Mouse (Mus musculus) limb, embryonic 11.5 days (tissue): ENCODE measurements around the gene Ppp1r11. TPM values are rescaled to one million over a fixed set of nuclear protein-coding genes. Genes with fewer than 3 reads are reported as not detected.

Source experiments
- ATAC-seq: fragments of 200-750 bp; cut with Nextera tagmentation; 2 replicates; pipeline ENCODE4 v1.8.0; 2017; ENCODE audit warnings: low read depth; ENCODE audit not compliant: insufficient number of reproducible peaks, low FRiP score, low TSS enrichment
- DNase-seq: peaks from one replicate; pipeline ENCODE4 v3.0.0-alpha.2; 2015; ENCODE audit warnings: low spot score
- H3K27ac ChIP-seq: fragments of 300-500 bp; sonication (generic); replicated peaks from 2 replicates; pipeline ENCODE4 v1.5.1; 2014; ENCODE audit warnings: low read depth, mild to moderate bottlenecking, low read length
- H3K27me3 ChIP-seq: fragments of 300-500 bp; sonication (generic); 2 replicates; pipeline ENCODE4 v1.6.1; 2014; ENCODE audit warnings: mild to moderate bottlenecking, low read length, mixed read lengths; ENCODE audit not compliant: control insufficient read depth, insufficient read depth
- H3K36me3 ChIP-seq: fragments of 300-500 bp; sonication (generic); 2 replicates; pipeline ENCODE4 v1.6.1; 2014; ENCODE audit warnings: mild to moderate bottlenecking, low read length, moderate library complexity, mixed read lengths; ENCODE audit not compliant: control insufficient read depth, insufficient read depth
- H3K4me1 ChIP-seq: fragments of 300-500 bp; sonication (generic); 2 replicates; pipeline ENCODE4 v1.6.1; 2014; ENCODE audit warnings: low read length, mixed read lengths; ENCODE audit not compliant: control insufficient read depth, insufficient read depth
- H3K4me2 ChIP-seq: fragments of 300-500 bp; sonication (generic); 2 replicates; pipeline ENCODE4 v1.6.1; 2014; ENCODE audit warnings: low read depth, mild to moderate bottlenecking, moderate library complexity; ENCODE audit not compliant: severe bottlenecking
- H3K4me3 ChIP-seq: fragments of 300-500 bp; sonication (generic); 2 replicates; pipeline ENCODE4 v1.5.1; 2014; ENCODE audit warnings: low read depth, low read length
- H3K9ac ChIP-seq: fragments of 300-500 bp; sonication (generic); 2 replicates; pipeline ENCODE4 v1.6.1; 2014; ENCODE audit warnings: mild to moderate bottlenecking, low read length
- H3K9me3 ChIP-seq: fragments of 300-500 bp; sonication (generic); 2 replicates; pipeline ENCODE4 v1.6.1; 2016; ENCODE audit warnings: low read length; ENCODE audit not compliant: control insufficient read depth
- WGBS: fragments of 180-500 bp; shearing (Covaris S2); extraction: QIAGEN DNeasy Blood & Tissue Kit; methylation state at CpG from one replicate; pipeline ENCODE4 v1.1.7; 2014; 5-methylcytosine and 5-hydroxymethylcytosine counted together
- polyA plus RNA-seq: library from polyadenylated mRNA; unstranded; fragments of >200 nt; fragmentation: Nextera tagmentation; extraction: Ambion mirVana; gene quantifications from 2 replicates; pipeline ENCODE4 v1.2.1, GENCODE M21; 2014

Ppp1r11 gene
- polyA plus RNA-seq, 1 experiment from 2014 or later = 147 TPM

DNA sequence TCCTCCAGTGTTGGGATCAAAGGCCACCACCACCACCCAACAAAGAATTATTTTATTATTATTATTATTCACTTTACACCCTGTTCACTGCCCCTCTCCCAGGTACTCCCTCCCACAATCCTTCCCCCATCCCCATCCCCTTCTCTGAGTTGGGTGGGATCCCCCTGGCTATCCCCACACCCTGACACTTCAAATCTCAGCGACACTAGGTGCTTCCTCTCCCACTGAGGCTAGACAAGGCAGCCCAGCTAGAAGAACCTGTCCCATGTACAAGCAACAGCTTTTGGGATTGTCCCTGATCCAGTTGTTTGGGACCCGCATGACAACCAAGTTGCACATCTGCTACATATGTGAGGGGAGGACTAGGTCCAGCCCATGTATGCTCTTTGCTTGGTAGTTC, 1.1 kb upstream of the Ppp1r11 start:
- H3K27ac ChIP-seq = no peak overlapping the region
- no peak overlapping the region for H3K9ac ChIP-seq
- peaks cover 5% of the 10 kb centered on the region; the same call in 1 of the 2 replicates for H3K4me1 ChIP-seq
- no peak overlapping the region for H3K4me3 ChIP-seq
- ATAC-seq (no peak), DNase-seq (no peak)
- WGBS = 92% methylated on average over 2 of the region's 2 CpGs
- H3K4me2 ChIP-seq = no peak overlapping the region
- no peaks in the 10 kb centered on the region for H3K27me3 ChIP-seq
- no peaks in the 10 kb centered on the region for H3K9me3 ChIP-seq
- no peaks in the 10 kb centered on the region for H3K36me3 ChIP-seq

DNA sequence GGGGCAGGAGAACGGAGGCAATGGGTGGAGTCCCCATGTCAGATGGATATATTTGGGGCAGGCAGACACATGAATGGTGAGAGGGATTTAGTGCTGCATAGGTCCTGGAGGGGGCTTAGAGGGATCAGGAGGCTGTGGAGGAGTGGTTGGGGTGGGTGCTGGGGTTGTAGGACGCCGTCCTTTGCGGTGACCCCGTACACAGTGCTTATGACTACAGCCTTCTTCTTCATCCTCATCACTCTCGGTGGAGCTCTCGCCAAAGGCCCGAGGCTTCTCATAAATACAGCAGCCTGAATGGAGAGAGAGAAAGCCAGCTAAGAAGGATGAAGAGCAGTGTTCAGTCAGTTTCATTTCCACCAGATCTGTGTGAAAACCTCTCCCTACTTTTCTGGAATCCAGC, 2.3 kb downstream of the Ppp1r11 start:
- DNase-seq (no peak), ATAC-seq (no peak)
- Histone ChIP-seq H3K27me3 (peaks cover 15% of the 10 kb centered on the region), H3K4me1 (peaks cover 5% of the 10 kb centered on the region; the same call in 1 of the 2 replicates), H3K9me3 (no peaks in the 10 kb centered on the region), H3K4me2 (no peak overlapping the region), H3K9ac (no peak overlapping the region), H3K27ac (no peak overlapping the region), H3K36me3 (no peaks in the 10 kb centered on the region), H3K4me3 (no peak overlapping the region)
- 94% methylated on average over 8 of the region's 8 CpGs for WGBS

DNA sequence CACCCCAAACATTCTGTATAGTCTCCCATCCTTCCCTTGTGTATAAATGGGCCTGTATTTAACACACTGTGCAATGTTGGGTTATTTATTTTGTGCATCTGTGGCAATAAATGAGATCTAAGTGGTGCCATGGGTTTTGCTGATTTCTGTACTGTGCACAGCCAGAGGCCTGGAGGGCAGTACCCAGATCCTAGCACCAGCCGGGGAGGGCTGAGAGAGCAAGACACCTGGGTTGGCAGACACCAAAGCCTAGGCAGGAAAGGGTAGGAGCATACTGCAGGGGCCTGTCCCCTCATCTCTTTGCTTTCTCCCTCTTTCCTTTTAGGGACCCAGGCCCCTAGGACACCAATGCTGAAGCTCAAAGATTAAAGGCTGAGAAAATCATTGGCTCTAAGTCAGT, 3.3 kb downstream of the Ppp1r11 start:
- WGBS = 94% methylated on average over 1 of the region's 1 CpGs
- no peaks in the 10 kb centered on the region for H3K9me3 ChIP-seq
- DNase-seq (no peak), ATAC-seq (no peak)
- H3K4me1 ChIP-seq = peaks cover 10% of the 10 kb centered on the region
- H3K9ac ChIP-seq = no peak overlapping the region
- H3K27ac ChIP-seq = no peak overlapping the region
- H3K4me2 ChIP-seq = no peak overlapping the region
- peaks cover 19% of the 10 kb centered on the region for H3K27me3 ChIP-seq
- no peak overlapping the region for H3K4me3 ChIP-seq
- no peaks in the 10 kb centered on the region for H3K36me3 ChIP-seq

DNA sequence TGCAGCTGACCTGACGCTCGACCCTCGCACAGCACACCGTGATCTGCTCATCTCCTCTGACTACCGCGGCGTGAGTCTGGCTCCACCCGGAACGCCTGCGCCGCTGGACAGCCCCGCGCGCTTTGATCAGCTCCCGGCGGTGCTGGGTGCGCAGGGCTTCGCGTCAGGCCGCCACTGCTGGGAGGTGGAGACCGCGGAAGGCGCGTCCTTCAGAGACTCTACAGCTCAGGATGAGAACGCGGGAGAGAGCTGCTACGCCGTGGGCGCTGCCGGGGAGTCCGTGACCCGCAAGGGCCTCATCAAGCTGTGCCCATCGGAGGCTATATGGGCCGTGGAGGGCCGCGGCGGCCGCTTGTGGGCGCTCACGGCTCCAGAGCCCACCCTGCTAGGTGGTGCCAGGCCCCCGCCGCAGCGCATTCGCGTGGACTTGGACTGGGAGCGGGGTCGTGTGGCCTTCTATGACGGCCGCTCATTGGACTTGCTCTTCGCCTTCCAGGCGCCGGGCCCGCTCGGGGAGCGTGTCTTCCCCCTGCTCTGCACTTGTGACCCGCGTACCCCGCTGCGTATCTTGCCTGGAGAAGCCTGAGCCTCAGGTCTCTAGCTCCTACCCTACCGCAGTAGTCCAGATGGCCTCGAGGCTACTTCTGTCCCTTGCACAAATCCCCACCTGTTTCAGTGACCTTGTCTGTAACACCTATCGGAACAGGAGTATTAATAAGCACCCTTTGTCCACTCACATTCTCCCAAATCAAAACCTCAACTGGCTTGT, 4.3 kb downstream of the Ppp1r11 start:
- peak overlapping the region; percentile 94 for H3K4me2 ChIP-seq
- H3K4me1 ChIP-seq = peaks cover 14% of the 10 kb centered on the region
- H3K9ac ChIP-seq = peak overlapping the region; percentile 70
- H3K4me3 ChIP-seq = peak overlapping the region; percentile 42
- peaks cover 29% of the 10 kb centered on the region for H3K27me3 ChIP-seq
- 2% methylated on average over 62 of the region's 62 CpGs for WGBS
- H3K9me3 ChIP-seq = no peaks in the 10 kb centered on the region
- peak; percentile 40 for ATAC-seq
- no peaks in the 10 kb centered on the region for H3K36me3 ChIP-seq
- no peak overlapping the region for H3K27ac ChIP-seq
- DNase-seq = peak; percentile 68

DNA sequence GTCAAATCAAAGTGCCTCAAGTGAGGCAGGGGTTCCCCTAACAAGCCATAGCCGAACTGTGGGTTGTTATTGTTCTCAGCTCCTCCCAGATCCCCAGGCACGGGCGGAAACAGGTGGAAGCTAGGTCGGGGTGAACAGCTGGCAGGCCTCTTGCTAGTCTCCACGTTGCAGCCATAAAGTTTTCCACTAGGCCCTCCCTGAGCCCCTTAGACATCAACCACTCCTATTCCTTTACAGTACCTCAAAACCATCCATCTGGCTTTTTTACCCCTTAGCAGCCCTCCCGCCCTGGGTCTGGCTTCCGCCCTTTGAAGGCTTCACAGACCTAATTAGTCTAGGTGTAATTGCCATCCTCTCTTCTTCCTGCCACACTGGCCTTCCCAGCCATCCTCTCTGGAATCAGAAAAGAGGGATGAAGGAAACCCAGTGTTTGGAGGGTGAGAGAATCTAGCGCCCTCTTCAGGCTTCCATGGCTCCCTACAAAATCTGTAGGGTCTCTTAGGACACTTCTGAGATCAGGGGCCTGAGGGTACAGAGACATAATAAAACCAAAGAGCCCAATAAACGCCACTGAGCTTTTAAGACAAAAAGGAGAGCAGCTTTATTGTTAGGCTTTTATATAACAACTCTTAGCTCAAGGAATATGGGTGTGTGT, 7.3 kb downstream of the Ppp1r11 start:
- ATAC-seq (peak; percentile 52; the same call in 1 of the 2 replicates), DNase-seq (peak; percentile 60)
- Histone ChIP-seq H3K9me3 (no peaks in the 10 kb centered on the region), H3K27me3 (peaks cover 38% of the 10 kb centered on the region), H3K36me3 (no peaks in the 10 kb centered on the region), H3K4me3 (no peak overlapping the region), H3K27ac (no peak overlapping the region), H3K9ac (no peak overlapping the region), H3K4me1 (peaks cover 12% of the 10 kb centered on the region), H3K4me2 (no peak overlapping the region)
- 3% methylated on average over 9 of the region's 9 CpGs for WGBS

DNA sequence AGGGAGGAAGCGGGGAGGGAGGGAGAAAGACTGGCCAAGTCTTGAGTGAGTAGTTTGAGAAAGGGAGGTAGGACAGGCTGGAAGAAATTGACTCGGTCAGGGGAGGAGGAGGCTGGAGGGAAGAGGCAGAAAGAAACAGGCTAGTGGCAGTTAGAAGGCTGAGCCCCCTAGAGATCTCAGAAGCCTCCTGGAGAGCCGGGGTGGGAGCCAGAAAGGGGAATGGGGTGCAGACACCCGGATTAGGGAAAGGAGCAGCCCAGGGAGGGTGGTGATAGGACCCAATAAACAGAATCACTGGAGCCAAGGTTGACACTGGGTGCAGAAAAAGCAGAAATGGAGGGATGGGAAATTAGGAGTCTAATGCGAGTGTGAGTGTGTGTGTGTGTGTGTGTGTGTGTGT, 7.8 kb downstream of the Ppp1r11 start:
- 0 out of 2 replicates have a peak overlapping the region, but pooled peaks have one; percentile 67 for H3K4me2 ChIP-seq
- ATAC-seq (no peak), DNase-seq (no peak)
- no peaks in the 10 kb centered on the region for H3K36me3 ChIP-seq
- no peak overlapping the region for H3K9ac ChIP-seq
- 19% methylated on average over 5 of the region's 5 CpGs for WGBS
- H3K4me3 ChIP-seq = no peak overlapping the region
- H3K27ac ChIP-seq = no peak overlapping the region
- H3K27me3 ChIP-seq = peaks cover 38% of the 10 kb centered on the region
- H3K4me1 ChIP-seq = peaks cover 12% of the 10 kb centered on the region
- H3K9me3 ChIP-seq = no peaks in the 10 kb centered on the region

DNA sequence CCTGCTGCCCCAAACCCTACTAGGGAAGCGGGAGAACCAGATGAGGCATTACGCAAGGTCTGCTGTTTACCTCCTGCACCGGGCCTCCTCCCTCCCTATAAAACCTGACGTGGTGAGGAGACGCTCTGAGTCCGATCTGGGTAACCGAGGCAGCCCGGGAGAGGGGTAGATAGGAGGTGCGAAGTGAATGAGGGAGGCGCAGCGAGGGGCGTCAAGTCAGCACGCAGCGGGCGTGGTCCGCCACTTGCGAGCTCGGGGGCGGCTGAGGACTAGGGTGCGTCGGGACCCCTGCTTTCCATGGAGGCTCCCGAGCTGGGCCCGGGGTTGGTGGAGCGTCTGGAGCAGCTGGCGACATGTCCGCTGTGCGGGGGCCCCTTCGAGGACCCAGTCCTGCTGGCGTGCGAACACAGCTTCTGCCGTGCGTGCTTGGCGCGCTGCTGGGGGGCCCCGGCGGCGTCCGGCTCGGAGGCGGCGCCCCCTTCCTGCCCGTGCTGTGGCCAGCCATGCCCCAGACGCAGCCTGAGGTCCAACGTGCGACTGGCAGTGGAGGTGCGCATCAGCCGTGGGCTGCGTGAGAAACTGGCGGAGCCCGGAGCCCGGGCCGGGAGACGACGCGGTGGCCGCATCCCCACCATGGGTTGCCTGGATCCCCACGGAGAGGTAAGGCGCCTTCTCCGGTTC, 8.6 kb downstream of the Ppp1r11 start, which contains the start of gene Rnf39:
Gene Rnf39 (plus strand): TSS at position 128 of the 681 bp plus-strand sequence.
- peak; percentile 43 for DNase-seq
- Histone ChIP-seq H3K27ac (no peak within 1 kb of the TSS), H3K9ac (peak within 1 kb of the TSS; percentile 40; the same call in 1 of the 2 replicates), H3K4me3 (peak within 1 kb of the TSS; percentile 40), H3K4me1 (peaks cover 12% of the 10 kb centered on the region), H3K27me3 (peaks cover 38% of the 10 kb centered on the region), H3K4me2 (peak within 1 kb of the TSS; percentile 67), H3K9me3 (no peaks in the 10 kb centered on the region), H3K36me3 (no peaks in the 10 kb centered on the region)
- WGBS = 2% methylated on average over 56 of the region's 59 CpGs
- ATAC-seq = no peak; the same call in 1 of the 2 replicates

DNA sequence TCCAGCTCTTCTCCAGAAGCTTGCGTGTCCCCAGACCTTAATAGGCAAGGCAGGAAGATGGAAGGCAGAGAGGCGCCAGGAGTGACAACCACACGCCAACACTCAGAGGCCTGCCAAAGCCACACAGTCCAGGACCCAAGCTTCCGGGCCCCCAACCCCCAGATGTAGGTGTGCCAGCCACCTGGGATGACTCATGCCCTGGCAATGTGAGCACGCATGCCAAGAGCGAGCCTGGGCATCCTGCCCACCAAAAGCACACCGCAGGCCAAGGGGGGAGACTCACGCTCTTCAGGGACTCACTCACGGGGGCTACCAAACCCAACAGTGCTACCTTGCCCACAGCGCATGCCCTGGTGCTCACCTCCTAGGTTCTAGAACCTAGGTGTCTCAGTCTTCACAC, 9.2 kb downstream of the Ppp1r11 start:
- Histone ChIP-seq H3K27me3 (peaks cover 38% of the 10 kb centered on the region), H3K4me3 (peak overlapping the region; percentile 40), H3K9me3 (no peaks in the 10 kb centered on the region), H3K4me1 (peaks cover 12% of the 10 kb centered on the region), H3K4me2 (peak overlapping the region; percentile 67), H3K9ac (no peak overlapping the region), H3K27ac (no peak overlapping the region), H3K36me3 (no peaks in the 10 kb centered on the region)
- DNase-seq (no peak), ATAC-seq (no peak)
- WGBS = 52% methylated on average over 10 of the region's 10 CpGs
